Comparison of ENCODE assay signal across 8 mouse cellular contexts in genomic region chr19:44297068-44297760, GRCm38 (mm10). TPM values are rescaled to one million over a fixed set of nuclear protein-coding genes. Genes with fewer than 3 reads are reported as not detected.
A peak's percentile ranks its signal among the peaks of the same experiment; 100 is the strongest.
DNase-seq lines count a peak whose midpoint lies in the region; ATAC-seq and TF ChIP-seq lines count a peak whose summit lies in the region.

No protein-coding gene starts in this region.

- DNase-seq in heart, postnatal 36 days: no peak
- DNase-seq in midbrain, embryonic 11.5 days (ENCODE audit: low spot score, missing footprints): no peak
- DNase-seq in natural killer cell, adult 2 months (ENCODE audit: low spot score in 2 of 2): no peak
- DNase-seq in gastrocnemius, adult 18-20 months (ENCODE audit: low spot score): no peak
- DNase-seq in thymus, postnatal 10 days (ENCODE audit: low spot score in 2 of 2): no peak

- peaks cover 46 to 73% of the 10 kb centered on the region in 2 experiments for H3K4me1 ChIP-seq in heart, embryonic 14.5 days (ENCODE audit: control insufficient read depth in 2 of 2, insufficient read depth in 2 of 2, low read length in 2 of 2)
- H3K4me1 ChIP-seq in ES-Bruce4 (ENCODE audit: control insufficient read depth, insufficient read depth, low read length): peaks cover 2% of the 10 kb centered on the region
- H3K4me1 ChIP-seq in midbrain, embryonic 11.5 days (ENCODE audit: control insufficient read depth, insufficient read depth, low read length): peaks cover 50% of the 10 kb centered on the region

- H3K36me3 ChIP-seq in heart, embryonic 14.5 days (ENCODE audit: control insufficient read depth, insufficient read depth, low read length): peaks cover 73% of the 10 kb centered on the region
- H3K36me3 ChIP-seq in ES-Bruce4 (ENCODE audit: control insufficient read depth, insufficient read depth, low read length, poor library complexity, severe bottlenecking): peaks cover 70% of the 10 kb centered on the region
- H3K36me3 ChIP-seq in midbrain, embryonic 11.5 days (ENCODE audit: control insufficient read depth, insufficient read depth, low read length): peaks cover 63% of the 10 kb centered on the region

- no peak for ATAC-seq in heart, embryonic 14.5 days (ENCODE audit: insufficient number of reproducible peaks, insufficient read depth, low FRiP score, low read depth)
- ATAC-seq in granulocyte monocyte progenitor cell, adult 5-6 weeks (replicated peaks; ENCODE audit: poor library complexity, severe bottlenecking): peak; percentile 18; the same call in 1 of the 2 replicates
- ATAC-seq in midbrain, embryonic 11.5 days (ENCODE audit: low FRiP score): no peak

- intact Hi-C loops in heart, postnatal 36 days (cut with DNase I): loop anchor here (10.0 kb wide), 1 partner anchor 132 kb away; no protein-coding TSS in a partner anchor

- H3K9me3 ChIP-seq in heart, embryonic 14.5 days (ENCODE audit: control insufficient read depth, low read length): no peaks in the 10 kb centered on the region
- no peaks in the 10 kb centered on the region for H3K9me3 ChIP-seq in ES-Bruce4 (replicated peaks; ENCODE audit: control insufficient read depth, insufficient read depth, low read length, poor library complexity, severe bottlenecking)
- no peaks in the 10 kb centered on the region for H3K9me3 ChIP-seq in midbrain, embryonic 11.5 days (ENCODE audit: control insufficient read depth, low read length)

- H3K27me3 ChIP-seq in heart, embryonic 14.5 days (ENCODE audit: control insufficient read depth, insufficient read depth, low read length): no peaks in the 10 kb centered on the region
- no peaks in the 10 kb centered on the region for H3K27me3 ChIP-seq in ES-Bruce4 (ENCODE audit: control insufficient read depth, insufficient read depth, low read length, poor library complexity, severe bottlenecking)
- H3K27me3 ChIP-seq in midbrain, embryonic 11.5 days (ENCODE audit: control insufficient read depth, insufficient read depth, low read length): no peaks in the 10 kb centered on the region

- 61% methylated on average over 8 of the region's 8 CpGs for WGBS in heart, embryonic 14.5 days
- 78% methylated on average over 8 of the region's 8 CpGs for WGBS in midbrain, embryonic 11.5 days

- TF ChIP-seq CTCF in ES-Bruce4 (IDR thresholded peaks at IDR 0.05; ENCODE audit: low read depth, low read length): no peak

- peak overlapping the region; percentile 93 for H3K4me2 ChIP-seq in heart, embryonic 14.5 days (ENCODE audit: low read length)
- peak overlapping the region; percentile 100 for H3K4me2 ChIP-seq in midbrain, embryonic 11.5 days

- no peak for TF ChIP-seq POLR2A in ES-Bruce4 (IDR thresholded peaks at IDR 0.05; ENCODE audit: insufficient read depth, low read length)

- TF ChIP-seq EP300 in ES-Bruce4 (IDR thresholded peaks at IDR 0.05; ENCODE audit: insufficient read depth, low read depth, low read length): no peak

- H3K27ac ChIP-seq in heart, embryonic 14.5 days (replicated peaks in 1 of 2; ENCODE audit: control insufficient read depth in 1 of 2, insufficient read depth in 1 of 2, low read depth in 2 of 2, low read length in 2 of 2): 0 out of 4 replicates have a peak overlapping the region, but pooled peaks of 1 of the 2 experiments have one; percentile 6
- no peak overlapping the region for H3K27ac ChIP-seq in ES-Bruce4 (ENCODE audit: insufficient read depth, low read length)
- no peak overlapping the region for H3K27ac ChIP-seq in midbrain, embryonic 11.5 days (ENCODE audit: low read depth, low read length)

- peak overlapping the region; percentile 39 to 91 for H3K4me3 ChIP-seq in heart, embryonic 14.5 days (ENCODE audit: control insufficient read depth in 1 of 2, insufficient read depth in 1 of 2, low read depth in 1 of 2, low read length in 2 of 2)
- peak overlapping the region; percentile 50 for H3K4me3 ChIP-seq in ES-Bruce4 (ENCODE audit: low read depth, low read length)
- peak overlapping the region; percentile 95 for H3K4me3 ChIP-seq in midbrain, embryonic 11.5 days (ENCODE audit: low read depth, low read length)

- peak overlapping the region; percentile 85 for H3K9ac ChIP-seq in heart, embryonic 14.5 days (ENCODE audit: low read length)
- peak overlapping the region; percentile 8; the same call in 1 of the 2 replicates for H3K9ac ChIP-seq in ES-Bruce4 (ENCODE audit: low read depth, poor library complexity, severe bottlenecking)
- H3K9ac ChIP-seq in midbrain, embryonic 11.5 days (ENCODE audit: low read length): peak overlapping the region; percentile 99

RNA-seq across cellular contexts. Expression of gene Scd2, which starts 3.7 kb away (rescaled TPM):
- polyA plus RNA-seq in heart, embryonic 14.5 days (2014; fragmentation: Nextera tagmentation; extraction: Ambion mirVana): 139 and 146 TPM in 2 replicates
- 10 to 100 TPM; 10.7 to 13.0 TPM for total RNA-seq in heart, postnatal 36 days (2021)
- 329 and 359 TPM in 2 replicates for polyA plus RNA-seq in ES-Bruce4 (2011; ENCODE audit: insufficient read depth, insufficient read length, low read depth, missing spikeins)
- 91.6 and 93.4 TPM in 2 replicates for total RNA-seq in granulocyte monocyte progenitor cell, adult 5-6 weeks (2014; fragmentation: Nextera tagmentation)
- 108 and 109 TPM in 2 replicates for total RNA-seq in granulocyte monocyte progenitor cell, adult 5-6 weeks (2017)
- 353 and 358 TPM in 2 replicates for polyA plus RNA-seq in midbrain, embryonic 11.5 days (2014; fragmentation: Nextera tagmentation; extraction: Ambion mirVana)
- total RNA-seq in gastrocnemius, adult 18-20 months (2021): 1 to 10 TPM; 5.5 to 8.3 TPM

RNA-seq across cellular contexts. Expression of gene Scd4, which starts 35.7 kb away (rescaled TPM):
- polyA plus RNA-seq in heart, embryonic 14.5 days (2014; fragmentation: Nextera tagmentation; extraction: Ambion mirVana): 2.1 and 2.9 TPM in 2 replicates
- 10 to 100 TPM in 1 of 2 experiments, 1 to 10 TPM in 1; 8.2 to 15.2 TPM for total RNA-seq in heart, postnatal 36 days (2021)
- 0.19 TPM in 1 of 2 replicates, not detected in the other for polyA plus RNA-seq in ES-Bruce4 (2011; ENCODE audit: insufficient read depth, insufficient read length, low read depth, missing spikeins)
- total RNA-seq in granulocyte monocyte progenitor cell, adult 5-6 weeks (2014; fragmentation: Nextera tagmentation): not detected in 2 replicates
- 0.22 TPM in 1 of 2 replicates, not detected in the other for total RNA-seq in granulocyte monocyte progenitor cell, adult 5-6 weeks (2017)
- 0.06 TPM in 1 of 2 replicates, not detected in the other for polyA plus RNA-seq in midbrain, embryonic 11.5 days (2014; fragmentation: Nextera tagmentation; extraction: Ambion mirVana)
- under 1 TPM in 1 of 2 experiments, not detected in 1; 0.14 TPM for total RNA-seq in gastrocnemius, adult 18-20 months (2021)

Comparison
In these comparisons a context has a peak if more than half of its experiments do, and no peak if none do; other contexts are left out.
1. H3K9ac ChIP-seq: peak in every context shown above with its lines; median percentile 99 in midbrain, embryonic 11.5 days; 85 in heart, embryonic 14.5 days; 8 in ES-Bruce4.
2. RNA of gene Scd2, which starts 3.7 kb away (total RNA-seq): 91.6 to 109 TPM in granulocyte monocyte progenitor cell, adult 5-6 weeks; 10.7 to 13.0 TPM in heart, postnatal 36 days and 5.5 to 8.3 TPM in gastrocnemius, adult 18-20 months; every median in the first group is over 4 times any median in the second.
3. RNA of gene Scd4, which starts 35.7 kb away (total RNA-seq): 8.2 to 15.2 TPM in heart, postnatal 36 days; 0.14 TPM in gastrocnemius, adult 18-20 months and 0.22 TPM in granulocyte monocyte progenitor cell, adult 5-6 weeks; every median in the first group is over 4 times any median in the second.
4. Peak in every context shown above with its lines, with median percentiles within 50 percentile points of each other: H3K4me3 ChIP-seq.